Mouse (Mus musculus): ENCODE measurements at regions not wholly inside any gene's neighbourhood (a gene's known extent, or its start where the extent isn't known, plus 50 kb on each side); places are given as distances from the start of the nearest gene placed in this dataset.

- TF ChIP-seq CTCF (IDR thresholded peaks at IDR 0.05; ENCODE audit: low read depth): no peak
- DNase-seq (peak; percentile 40), ATAC-seq (ENCODE audit: insufficient read depth) (peak; percentile 75)
- Histone ChIP-seq H3K4me3 (ENCODE audit: low read depth, low read length) (no peak overlapping the region), H3K4me2 (no peak overlapping the region), H3K27ac (ENCODE audit: low read depth) (no peak overlapping the region), H3K27me3 (ENCODE audit: insufficient read depth, low read length) (no peaks in the 10 kb centered on the region), H3K36me3 (ENCODE audit: insufficient read depth) (no peaks in the 10 kb centered on the region), H3K9me3 (ENCODE audit: low read depth, low read length) (no peaks in the 10 kb centered on the region), H3K4me1 (ENCODE audit: insufficient read depth) (no peaks in the 10 kb centered on the region), H3K9ac (no peak overlapping the region)
- WGBS: 36% methylated on average over 1 of the region's 1 CpGs
Observed at GRCm38 (mm10) chr13:5302141-5302540, 559.1 kb upstream of the Klf6 start.

GRCm38 (mm10) chr13:5306688-5307087, 554.6 kb upstream of the Klf6 start:
- Histone ChIP-seq H3K4me1 (ENCODE audit: insufficient read depth) (no peaks in the 10 kb centered on the region), H3K27ac (ENCODE audit: low read depth) (peak overlapping the region; percentile 12; the same call in 1 of the 2 replicates), H3K27me3 (ENCODE audit: insufficient read depth, low read length) (no peaks in the 10 kb centered on the region), H3K9ac (no peak overlapping the region), H3K4me3 (ENCODE audit: low read depth, low read length) (no peak overlapping the region), H3K36me3 (ENCODE audit: insufficient read depth) (no peaks in the 10 kb centered on the region), H3K4me2 (no peak overlapping the region), H3K9me3 (ENCODE audit: low read depth, low read length) (no peaks in the 10 kb centered on the region)
- ATAC-seq (ENCODE audit: insufficient read depth) (no peak), DNase-seq (peak; percentile 31)
- 38% methylated on average over 4 of the region's 4 CpGs for WGBS
- TF ChIP-seq CTCF (IDR thresholded peaks at IDR 0.05; ENCODE audit: low read depth): no peak

- DNase-seq: peak; percentile 13
- H3K27me3 ChIP-seq (ENCODE audit: insufficient read depth, low read length): no peaks in the 10 kb centered on the region
- WGBS: 53% methylated on average over 2 of the region's 2 CpGs
- H3K4me3 ChIP-seq (ENCODE audit: low read depth, low read length): no peak overlapping the region
- 0 out of 2 replicates have a peak, but pooled peaks cover 3% of the 10 kb centered on the region for H3K4me1 ChIP-seq (ENCODE audit: insufficient read depth)
- H3K9ac ChIP-seq: no peak overlapping the region
- no peak overlapping the region for H3K27ac ChIP-seq (ENCODE audit: low read depth)
- TF ChIP-seq CTCF (IDR thresholded peaks at IDR 0.05; ENCODE audit: low read depth): no peak
- H3K4me2 ChIP-seq: no peak overlapping the region
- ATAC-seq (ENCODE audit: insufficient read depth): 0 out of 2 replicates have a peak, but pooled peaks have one; percentile 54
- H3K36me3 ChIP-seq (ENCODE audit: insufficient read depth): no peaks in the 10 kb centered on the region
- H3K9me3 ChIP-seq (ENCODE audit: low read depth, low read length): no peaks in the 10 kb centered on the region
Observed at GRCm38 (mm10) chr13:5313297-5313696, 548.0 kb upstream of the Klf6 start.

- TF ChIP-seq CTCF (IDR thresholded peaks at IDR 0.05; ENCODE audit: low read depth): no peak
- peak; percentile 28 for DNase-seq
- Histone ChIP-seq H3K27ac (ENCODE audit: low read depth) (no peak overlapping the region), H3K4me2 (no peak overlapping the region), H3K4me3 (ENCODE audit: low read depth, low read length) (no peak overlapping the region), H3K27me3 (ENCODE audit: insufficient read depth, low read length) (no peaks in the 10 kb centered on the region), H3K9ac (no peak overlapping the region), H3K36me3 (ENCODE audit: insufficient read depth) (no peaks in the 10 kb centered on the region), H3K4me1 (ENCODE audit: insufficient read depth) (0 out of 2 replicates have a peak, but pooled peaks cover 3% of the 10 kb centered on the region), H3K9me3 (ENCODE audit: low read depth, low read length) (no peaks in the 10 kb centered on the region)
- no peak for ATAC-seq (ENCODE audit: insufficient read depth)
- WGBS: 36% methylated on average over 1 of the region's 1 CpGs
Observed at GRCm38 (mm10) chr13:5315011-5315410, 546.3 kb upstream of the Klf6 start.

- WGBS: 42% methylated on average over 5 of the region's 5 CpGs
- Histone ChIP-seq H3K36me3 (ENCODE audit: insufficient read depth) (no peaks in the 10 kb centered on the region), H3K27ac (ENCODE audit: low read depth) (peak overlapping the region; percentile 61), H3K9ac (no peak overlapping the region), H3K27me3 (ENCODE audit: insufficient read depth, low read length) (no peaks in the 10 kb centered on the region), H3K9me3 (ENCODE audit: low read depth, low read length) (no peaks in the 10 kb centered on the region), H3K4me2 (no peak overlapping the region), H3K4me3 (ENCODE audit: low read depth, low read length) (no peak overlapping the region), H3K4me1 (ENCODE audit: insufficient read depth) (0 out of 2 replicates have a peak, but pooled peaks cover 3% of the 10 kb centered on the region)
- ATAC-seq (ENCODE audit: insufficient read depth) (peak; percentile 71; the same call in 1 of the 2 replicates), DNase-seq (peak; percentile 79)
- no peak for TF ChIP-seq CTCF (IDR thresholded peaks at IDR 0.05; ENCODE audit: low read depth)
Observed at GRCm38 (mm10) chr13:5317941-5318856, 543.1 kb upstream of the Klf6 start.

GRCm38 (mm10) chr13:5345712-5346111, 515.6 kb upstream of the Klf6 start:
- Histone ChIP-seq H3K9ac (no peak overlapping the region), H3K27me3 (ENCODE audit: insufficient read depth, low read length) (no peaks in the 10 kb centered on the region), H3K36me3 (ENCODE audit: insufficient read depth) (no peaks in the 10 kb centered on the region), H3K4me1 (ENCODE audit: insufficient read depth) (no peaks in the 10 kb centered on the region), H3K9me3 (ENCODE audit: low read depth, low read length) (no peaks in the 10 kb centered on the region), H3K27ac (ENCODE audit: low read depth) (no peak overlapping the region), H3K4me3 (ENCODE audit: low read depth, low read length) (no peak overlapping the region), H3K4me2 (no peak overlapping the region)
- ATAC-seq (ENCODE audit: insufficient read depth): no peak
- no peak for TF ChIP-seq CTCF (IDR thresholded peaks at IDR 0.05; ENCODE audit: low read depth)
- DNase-seq: peak; percentile 30
- 48% methylated on average over 4 of the region's 4 CpGs for WGBS

All from lung, embryonic 14.5 days (tissue).